Mouse (Mus musculus): ENCODE measurements around the gene Spsb3.

The Spsb3 gene

GRCm38 (mm10) chr17:24897600-24897999 is 11.2 kb downstream of the Spsb3 start:
- DNase-seq = no peak

- DNase-seq = no peak
These were observed 11.8 kb downstream of the Spsb3 start for GRCm38 (mm10) chr17:24898041-24898854.

- DNase-seq = no peak
These were observed 12.7 kb downstream of the Spsb3 start for GRCm38 (mm10) chr17:24899153-24899552.

GRCm38 (mm10) chr17:24900014-24900413 is 13.6 kb downstream of the Spsb3 start:
- no peak for DNase-seq

- DNase-seq = no peak
These were observed 15.7 kb downstream of the Spsb3 start for GRCm38 (mm10) chr17:24902124-24902523.

- DNase-seq = no peak
These were observed 16.4 kb downstream of the Spsb3 start for GRCm38 (mm10) chr17:24902671-24903474.

- no peak for DNase-seq
These were observed 17.3 kb downstream of the Spsb3 start for GRCm38 (mm10) chr17:24903767-24904166.

GRCm38 (mm10) chr17:24907591-24907990 is 21.1 kb downstream of the Spsb3 start:
- no peak for DNase-seq

GRCm38 (mm10) chr17:24913984-24914383 is 27.5 kb downstream of the Spsb3 start:
- no peak for DNase-seq

- no peak for DNase-seq
These were observed 36.8 kb downstream of the Spsb3 start for GRCm38 (mm10) chr17:24923246-24923645.

- no peak for DNase-seq
These were observed 43.1 kb downstream of the Spsb3 start for GRCm38 (mm10) chr17:24929506-24929905.

- no peak for DNase-seq
These were observed 46.0 kb downstream of the Spsb3 start for GRCm38 (mm10) chr17:24932431-24932830.

GRCm38 (mm10) chr17:24933163-24933562 is 46.7 kb downstream of the Spsb3 start:
- DNase-seq = no peak

- no peak for DNase-seq
These were observed 48.5 kb downstream of the Spsb3 start for GRCm38 (mm10) chr17:24934926-24935325.

- no peak for DNase-seq
These were observed 49.2 kb downstream of the Spsb3 start for GRCm38 (mm10) chr17:24935666-24936065.

- peak; percentile 96 for DNase-seq
These were observed 50.1 kb downstream of the Spsb3 start, which contains the start of gene Mapk8ip3 for GRCm38 (mm10) chr17:24936259-24937237. Gene Mapk8ip3, minus strand, starts transcription at chr17:24936977.

GRCm38 (mm10) chr17:24937266-24937665 is 50.8 kb downstream of the Spsb3 start:
- DNase-seq = no peak

Measured in right cerebral cortex, postnatal 25 days (tissue).